Mouse (Mus musculus) embryo, embryonic 9.5 days (tissue): Measurements from ENCODE around the gene Tenm1.

Experiments
- DNase-seq: peaks from one replicate; pipeline ENCODE4 v3.0.0-alpha.2; 2017; ENCODE audit errors: extremely low spot score

Tenm1 gene

GRCm38 (mm10) chrX:43428855-43429263 lies at the start of gene Tenm1:
Gene Tenm1, minus strand, starts transcription at chrX:43429126.
- DNase-seq, result peak; percentile 24

- DNase-seq, result no peak
Observed at GRCm38 (mm10) chrX:43467311-43467710, 38.4 kb upstream of the Tenm1 start.

- peak; percentile 19 for DNase-seq
Observed at GRCm38 (mm10) chrX:43430581-43430980, 1.7 kb upstream of the Tenm1 start.

- peak; percentile 24 for DNase-seq
Observed at GRCm38 (mm10) chrX:43429982-43430531, 1.1 kb upstream of the Tenm1 start.

- DNase-seq, result peak; percentile 0
Observed at GRCm38 (mm10) chrX:43429337-43429736, 411 bp upstream of the Tenm1 start.

- DNase-seq, result peak; percentile 4
Observed at GRCm38 (mm10) chrX:43427961-43428365, 963 bp downstream of the Tenm1 start.

GRCm38 (mm10) chrX:43427111-43427510 lies 1.8 kb downstream of the Tenm1 start:
- DNase-seq, result peak; percentile 0

GRCm38 (mm10) chrX:43397957-43398356 lies 31.0 kb downstream of the Tenm1 start:
- no peak for DNase-seq

- DNase-seq, result no peak
Observed at GRCm38 (mm10) chrX:43388106-43388505, 40.8 kb downstream of the Tenm1 start.

GRCm38 (mm10) chrX:43372526-43372925 lies 56.4 kb downstream of the Tenm1 start:
- DNase-seq, result no peak

- no peak for DNase-seq
Observed at GRCm38 (mm10) chrX:43319351-43319750, 109.6 kb downstream of the Tenm1 start.

GRCm38 (mm10) chrX:43317801-43318520 lies 111.0 kb downstream of the Tenm1 start:
- no peak for DNase-seq

- no peak for DNase-seq
Observed at GRCm38 (mm10) chrX:43235844-43236243, 193.1 kb downstream of the Tenm1 start.

GRCm38 (mm10) chrX:43205003-43205402 lies 223.9 kb downstream of the Tenm1 start:
- no peak for DNase-seq

- DNase-seq, result no peak
Observed at GRCm38 (mm10) chrX:43202249-43202783, 226.6 kb downstream of the Tenm1 start.

GRCm38 (mm10) chrX:43182975-43183374 lies 246.0 kb downstream of the Tenm1 start:
- no peak for DNase-seq

GRCm38 (mm10) chrX:43151561-43151960 lies 277.4 kb downstream of the Tenm1 start:
- DNase-seq, result no peak

- DNase-seq, result no peak
Observed at GRCm38 (mm10) chrX:43129696-43130095, 299.2 kb downstream of the Tenm1 start.

- DNase-seq, result no peak
Observed at GRCm38 (mm10) chrX:43122491-43122890, 306.4 kb downstream of the Tenm1 start.

- DNase-seq, result no peak
Observed at GRCm38 (mm10) chrX:43122001-43122400, 306.9 kb downstream of the Tenm1 start.

- no peak for DNase-seq
Observed at GRCm38 (mm10) chrX:42986100-42986499, 442.8 kb downstream of the Tenm1 start.

GRCm38 (mm10) chrX:42973562-42973961 lies 455.4 kb downstream of the Tenm1 start:
- DNase-seq, result peak; percentile 1

- no peak for DNase-seq
Observed at GRCm38 (mm10) chrX:42967611-42968010, 461.3 kb downstream of the Tenm1 start.
